Mouse (Mus musculus) erythroblast, embryonic 14.5 days (primary cell): Measurements from ENCODE around the gene Gm42417.

Experiments
- GATA1 ChIP-seq: IDR thresholded peaks from 2 replicates; pipeline ENCODE4 v1.6.1; 2012; ENCODE audit warnings: low read length, inconsistent platforms, mixed read lengths
- TAL1 ChIP-seq: IDR thresholded peaks from 3 replicates; pipeline ENCODE4 v1.6.1; 2012; ENCODE audit warnings: low read length, inconsistent platforms, mixed read lengths

- TF ChIP-seq TAL1, result no peak
- TF ChIP-seq GATA1, result no peak
Observed at GRCm38 (mm10) chr1:36550075-36550863, 11.0 kb upstream of the Gm42417 start.
